Mouse (Mus musculus): Measurements from ENCODE around the gene Fabp6. TPM values are rescaled to one million over a fixed set of nuclear protein-coding genes. Genes with fewer than 3 reads are reported as not detected.

Gene Fabp6
- total and polyA plus RNA-seq, 3 experiments = not detected

- no peak for DNase-seq (ENCODE audit: extremely low read depth)
- H3K79me2 ChIP-seq (replicated peaks; ENCODE audit: control insufficient read depth, extremely low read depth, insufficient read depth, poor library complexity, severe bottlenecking) = no peaks in the 10 kb centered on the region
- no peak overlapping the region for H3K4me2 ChIP-seq (ENCODE audit: insufficient read depth, low read depth, poor library complexity, severe bottlenecking)
- dilution Hi-C loops (cut with MboI; ENCODE audit: extremely low pct_ligation_motif_present, extremely low pct_unique_long_range_greater_than_20kb, low sequenced_read_pairs) (no loop called here), in situ Hi-C loops (cut with MboI; ENCODE audit: low pct_ligation_motif_present, low pct_unique_long_range_greater_than_20kb, low sequenced_read_pairs) (no loop called here)
- H3K27ac ChIP-seq (ENCODE audit: insufficient read depth, low read depth) = no peak overlapping the region
- no peak overlapping the region for H3K4me3 ChIP-seq (replicated peaks in 1 of 3; ENCODE audit: low read depth in 2 of 3, low read length in 2 of 3, poor library complexity in 1 of 3)
- H3K4me1 ChIP-seq (ENCODE audit: control insufficient read depth in 1 of 2, insufficient read depth in 2 of 2) = 0 out of 4 replicates have a peak, but pooled peaks cover 0 to 2% of the 10 kb centered on the region in 2 experiments
- no peak for TF ChIP-seq HCFC1 (IDR thresholded peaks at IDR 0.05; ENCODE audit: low read depth, low read length)
- no peak for TF ChIP-seq NRF1 (IDR thresholded peaks at IDR 0.05; ENCODE audit: low read depth, low read length)
- no peak for TF ChIP-seq CHD1 (IDR thresholded peaks at IDR 0.05; ENCODE audit: low read depth, low read length)
- no peak for TF ChIP-seq ZC3H11A (IDR thresholded peaks at IDR 0.05; ENCODE audit: low read depth, low read length)
- TF ChIP-seq CHD2 (IDR thresholded peaks at IDR 0.05; ENCODE audit: low read length) = no peak
- TF ChIP-seq GABPA (IDR thresholded peaks at IDR 0.05; ENCODE audit: insufficient replicate concordance, low read depth, low read length) = no peak
- no peak for TF ChIP-seq USF2 (conservative IDR thresholded peaks at IDR 0.05; ENCODE audit: low read depth, low read length)
- TF ChIP-seq SIN3A (IDR thresholded peaks at IDR 0.05; ENCODE audit: low read length) = no peak
- TF ChIP-seq SMC3 (IDR thresholded peaks at IDR 0.05; ENCODE audit: low read depth, low read length) = no peak
- no peak for TF ChIP-seq BHLHE40 (IDR thresholded peaks at IDR 0.05; ENCODE audit: low read depth, low read length)
- TF ChIP-seq ETS1 (conservative IDR thresholded peaks at IDR 0.05; ENCODE audit: low read depth, low read length) = no peak
- TF ChIP-seq POLR2A (IDR thresholded peaks at IDR 0.05; ENCODE audit: low read depth, low read length) = no peak
- no peak for TF ChIP-seq JUN (IDR thresholded peaks at IDR 0.05; ENCODE audit: insufficient read depth, low read depth, low read length)
- no peak for TF ChIP-seq ELF1 (IDR thresholded peaks at IDR 0.05; ENCODE audit: low read depth, low read length)
- TF ChIP-seq USF1 (IDR thresholded peaks at IDR 0.05; ENCODE audit: low read depth, low read length) = no peak
- no peak for TF ChIP-seq MEF2A (IDR thresholded peaks at IDR 0.05; ENCODE audit: borderline replicate concordance, low read depth, low read length)
- no peak for TF ChIP-seq RCOR1 (conservative IDR thresholded peaks at IDR 0.05; ENCODE audit: low read depth, low read length)
- TF ChIP-seq NELFE (IDR thresholded peaks at IDR 0.05; ENCODE audit: low read depth, low read length) = no peak
- no peaks in the 10 kb centered on the region for H3K27me3 ChIP-seq (replicated peaks)
- H3K9me3 ChIP-seq (replicated peaks; ENCODE audit: low read length) = no peaks in the 10 kb centered on the region
- H3K36me3 ChIP-seq (replicated peaks in 1 of 2; ENCODE audit: control insufficient read depth in 1 of 2, insufficient read depth in 1 of 2, low read length in 1 of 2) = no peaks in the 10 kb centered on the region
- no peak overlapping the region for H3K9ac ChIP-seq (ENCODE audit: insufficient read depth, low read depth)
Measured at GRCm38 (mm10) chr11:43565414-43565813, 35.9 kb downstream of the Fabp6 start.

GRCm38 (mm10) chr11:43563654-43564244 is 37.6 kb downstream of the Fabp6 start:
- in situ Hi-C loops (cut with MboI; ENCODE audit: low pct_ligation_motif_present, low pct_unique_long_range_greater_than_20kb, low sequenced_read_pairs) (no loop called here), dilution Hi-C loops (cut with MboI; ENCODE audit: extremely low pct_ligation_motif_present, extremely low pct_unique_long_range_greater_than_20kb, low sequenced_read_pairs) (no loop called here)
- no peaks in the 10 kb centered on the region for H3K36me3 ChIP-seq (replicated peaks in 1 of 2; ENCODE audit: control insufficient read depth in 1 of 2, insufficient read depth in 1 of 2, low read length in 1 of 2)
- no peaks in the 10 kb centered on the region for H3K79me2 ChIP-seq (replicated peaks; ENCODE audit: control insufficient read depth, extremely low read depth, insufficient read depth, poor library complexity, severe bottlenecking)
- H3K4me2 ChIP-seq (ENCODE audit: insufficient read depth, low read depth, poor library complexity, severe bottlenecking) = no peak overlapping the region
- H3K27ac ChIP-seq (ENCODE audit: insufficient read depth, low read depth) = no peak overlapping the region
- no peaks in the 10 kb centered on the region for H3K9me3 ChIP-seq (replicated peaks; ENCODE audit: low read length)
- no peak overlapping the region for H3K9ac ChIP-seq (ENCODE audit: insufficient read depth, low read depth)
- H3K27me3 ChIP-seq (replicated peaks) = no peaks in the 10 kb centered on the region
- TF ChIP-seq E2F4 (IDR thresholded peaks at IDR 0.05; ENCODE audit: insufficient replicate concordance, low read depth, low read length) = no peak
- no peak for TF ChIP-seq ZMIZ1 (IDR thresholded peaks at IDR 0.05; ENCODE audit: low read depth, low read length)
- TF ChIP-seq ZC3H11A (IDR thresholded peaks at IDR 0.05; ENCODE audit: low read depth, low read length) = no peak
- TF ChIP-seq NRF1 (IDR thresholded peaks at IDR 0.05; ENCODE audit: low read depth, low read length) = no peak
- TF ChIP-seq JUND (conservative IDR thresholded peaks at IDR 0.05; ENCODE audit: low read depth, low read length) = no peak
- TF ChIP-seq ZKSCAN1 (IDR thresholded peaks at IDR 0.05; ENCODE audit: borderline replicate concordance, low read depth, low read length) = no peak
- no peak for TF ChIP-seq KAT2A (IDR thresholded peaks at IDR 0.05; ENCODE audit: insufficient replicate concordance, low read length)
- TF ChIP-seq USF2 (conservative IDR thresholded peaks at IDR 0.05; ENCODE audit: low read depth, low read length) = no peak
- TF ChIP-seq MXI1 (IDR thresholded peaks at IDR 0.05; ENCODE audit: low read depth, low read length) = no peak
- no peak for TF ChIP-seq ZNF384 (IDR thresholded peaks at IDR 0.05; ENCODE audit: low read depth, low read length)
- no peak overlapping the region for H3K4me3 ChIP-seq (replicated peaks in 1 of 3; ENCODE audit: low read depth in 2 of 3, low read length in 2 of 3, poor library complexity in 1 of 3)
- H3K4me1 ChIP-seq (ENCODE audit: control insufficient read depth in 1 of 2, insufficient read depth in 2 of 2) = 0 out of 4 replicates have a peak, but pooled peaks cover 0 to 2% of the 10 kb centered on the region in 2 experiments
- DNase-seq (ENCODE audit: extremely low read depth) = no peak

Data from CH12.LX (cell line).